Mouse (Mus musculus): ENCODE results near the gene Scube1.

GRCm38 (mm10) chr15:83662106-83662505 lies 62.7 kb downstream of the Scube1 start:
- no peak for TF ChIP-seq CTCF (IDR thresholded peaks at IDR 0.05; ENCODE audit: borderline replicate concordance, insufficient read depth, low read depth, low read length)
- no peak for TF ChIP-seq POLR2A (IDR thresholded peaks at IDR 0.05; ENCODE audit: borderline replicate concordance, insufficient read depth, low read length)

Data from cerebellum, adult 2 months (tissue).